Mouse (Mus musculus): Measurements from ENCODE around the gene Zfp324.

- TF ChIP-seq CEBPB (IDR thresholded peaks at IDR 0.05; ENCODE audit: low read depth) = no peak
- TF ChIP-seq CTCF (IDR thresholded peaks at IDR 0.05; ENCODE audit: control insufficient read depth, insufficient read depth, insufficient read length) = no peak
- no peak for TF ChIP-seq FOSL1 (IDR thresholded peaks at IDR 0.05; ENCODE audit: insufficient read depth, low read length, poor library complexity, severe bottlenecking)
Measured at GRCm38 (mm10) chr7:12965678-12966091, at the start of gene Zfp324.
